Mouse (Mus musculus): ENCODE measurements around the gene Asb10. TPM values are rescaled to one million over a fixed set of nuclear protein-coding genes. Genes with fewer than 3 reads are reported as not detected.
A peak's percentile ranks its signal among the peaks of the same experiment; 100 is the strongest.

Asb10 gene
- polyA plus RNA-seq, 1 experiment from 2014 or later = 0.25 TPM

DNA sequence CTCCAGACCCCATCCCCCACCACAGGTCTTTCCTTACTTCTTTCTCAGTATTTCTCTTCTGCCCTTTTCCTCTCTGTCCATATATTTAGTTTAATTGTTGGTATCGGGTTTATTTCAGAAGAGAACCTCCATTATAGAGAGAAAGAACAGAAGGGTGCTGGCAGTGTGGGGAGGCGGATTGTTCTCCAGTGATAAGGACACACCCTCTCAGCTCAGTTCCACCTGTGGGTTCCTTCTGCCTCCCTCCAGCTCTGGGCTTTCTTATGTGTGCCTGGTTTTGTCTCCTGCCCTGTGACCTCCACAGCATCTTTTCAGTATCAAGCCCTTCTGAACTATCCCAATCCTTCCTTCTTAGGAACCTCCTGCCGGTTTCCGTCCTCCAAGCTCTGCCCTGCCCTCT, 16.3 kb downstream of the Asb10 start:
- Histone ChIP-seq H3K9ac (ENCODE audit: low read length) (no peak overlapping the region), H3K4me2 (replicated peaks; ENCODE audit: low read depth) (no peak overlapping the region), H3K27me3 (ENCODE audit: control insufficient read depth, insufficient read depth, low read length) (peaks cover 28% of the 10 kb centered on the region; the same call in 1 of the 2 replicates), H3K4me3 (ENCODE audit: low read depth, low read length) (no peak overlapping the region), H3K9me3 (ENCODE audit: control insufficient read depth, low read length) (no peaks in the 10 kb centered on the region), H3K36me3 (ENCODE audit: control insufficient read depth, insufficient read depth, low read length) (no peaks in the 10 kb centered on the region), H3K4me1 (replicated peaks; ENCODE audit: control insufficient read depth, insufficient read depth) (no peaks in the 10 kb centered on the region; the same call in 1 of the 2 replicates), H3K27ac (replicated peaks) (no peak overlapping the region)
- TF ChIP-seq EP300 (optimal IDR thresholded peaks at IDR 0.05) (no peak), CTCF (IDR thresholded peaks at IDR 0.05; ENCODE audit: low read depth) (no peak)
- DNase-seq (ENCODE audit: low spot score) = no peak
- 15% methylated on average over 4 of the region's 4 CpGs for WGBS
- ATAC-seq (ENCODE audit: low FRiP score, low TSS enrichment) = no peak

- DNase-seq (ENCODE audit: low spot score) (no peak), ATAC-seq (ENCODE audit: low FRiP score, low TSS enrichment) (no peak)
- H3K9ac ChIP-seq (ENCODE audit: low read length) = no peak overlapping the region
- no peaks in the 10 kb centered on the region; the same call in 1 of the 2 replicates for H3K4me1 ChIP-seq (replicated peaks; ENCODE audit: control insufficient read depth, insufficient read depth)
- no peak overlapping the region for H3K27ac ChIP-seq (replicated peaks)
- H3K4me3 ChIP-seq (ENCODE audit: low read depth, low read length) = no peak overlapping the region
- no peaks in the 10 kb centered on the region for H3K9me3 ChIP-seq (ENCODE audit: control insufficient read depth, low read length)
- no peaks in the 10 kb centered on the region for H3K36me3 ChIP-seq (ENCODE audit: control insufficient read depth, insufficient read depth, low read length)
- H3K27me3 ChIP-seq (ENCODE audit: control insufficient read depth, insufficient read depth, low read length) = peaks cover 25% of the 10 kb centered on the region; the same call in 1 of the 2 replicates
- TF ChIP-seq CTCF (IDR thresholded peaks at IDR 0.05; ENCODE audit: low read depth) (no peak), EP300 (optimal IDR thresholded peaks at IDR 0.05) (no peak)
- WGBS = 52% methylated on average over 8 of the region's 8 CpGs
- H3K4me2 ChIP-seq (replicated peaks; ENCODE audit: low read depth) = no peak overlapping the region
Measured at GRCm38 (mm10) chr5:24523806-24524205, 17.0 kb downstream of the Asb10 start.

DNA sequence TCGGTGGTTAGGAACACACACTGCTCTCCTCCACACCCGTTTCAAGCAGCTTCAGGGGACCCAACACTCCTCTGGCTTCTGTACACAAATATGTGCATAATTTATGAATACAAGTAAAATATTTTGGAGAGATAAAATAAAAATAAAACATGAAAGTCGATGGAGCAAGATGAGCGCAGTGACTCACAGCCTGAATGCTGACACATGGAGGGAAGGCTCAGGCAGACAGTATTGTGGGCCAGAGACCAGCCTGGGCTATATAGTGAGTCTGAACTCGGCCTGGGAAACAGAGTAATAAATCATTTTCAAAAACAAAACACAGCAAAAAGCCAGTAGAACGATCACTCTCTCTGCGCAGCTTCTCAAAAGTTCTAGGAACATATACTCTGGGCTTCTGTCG, 19.4 kb downstream of the Asb10 start:
- Histone ChIP-seq H3K4me3 (ENCODE audit: low read depth, low read length) (no peak overlapping the region), H3K27me3 (ENCODE audit: control insufficient read depth, insufficient read depth, low read length) (peaks cover 17% of the 10 kb centered on the region; the same call in 1 of the 2 replicates), H3K27ac (replicated peaks) (no peak overlapping the region), H3K4me2 (replicated peaks; ENCODE audit: low read depth) (no peak overlapping the region), H3K36me3 (ENCODE audit: control insufficient read depth, insufficient read depth, low read length) (no peaks in the 10 kb centered on the region), H3K9ac (ENCODE audit: low read length) (no peak overlapping the region), H3K9me3 (ENCODE audit: control insufficient read depth, low read length) (no peaks in the 10 kb centered on the region), H3K4me1 (replicated peaks; ENCODE audit: control insufficient read depth, insufficient read depth) (no peaks in the 10 kb centered on the region; the same call in 1 of the 2 replicates)
- TF ChIP-seq CTCF (IDR thresholded peaks at IDR 0.05; ENCODE audit: low read depth) (no peak), EP300 (optimal IDR thresholded peaks at IDR 0.05) (no peak)
- no peak for ATAC-seq (ENCODE audit: low FRiP score, low TSS enrichment)
- DNase-seq (ENCODE audit: low spot score) = no peak
- WGBS = 41% methylated on average over 8 of the region's 8 CpGs

GRCm38 (mm10) chr5:24512271-24512670, 28.5 kb downstream of the Asb10 start:
- Histone ChIP-seq H3K4me2 (replicated peaks; ENCODE audit: low read depth) (no peak overlapping the region), H3K9me3 (ENCODE audit: control insufficient read depth, low read length) (no peaks in the 10 kb centered on the region), H3K9ac (ENCODE audit: low read length) (no peak overlapping the region), H3K4me1 (replicated peaks; ENCODE audit: control insufficient read depth, insufficient read depth) (no peaks in the 10 kb centered on the region), H3K27me3 (ENCODE audit: control insufficient read depth, insufficient read depth, low read length) (no peaks in the 10 kb centered on the region), H3K27ac (replicated peaks) (no peak overlapping the region), H3K4me3 (ENCODE audit: low read depth, low read length) (no peak overlapping the region), H3K36me3 (ENCODE audit: control insufficient read depth, insufficient read depth, low read length) (no peaks in the 10 kb centered on the region)
- WGBS = 40% methylated on average over 8 of the region's 8 CpGs
- peak; percentile 43 for DNase-seq (ENCODE audit: low spot score)
- TF ChIP-seq EP300 (optimal IDR thresholded peaks at IDR 0.05) = no peak
- no peak for TF ChIP-seq CTCF (IDR thresholded peaks at IDR 0.05; ENCODE audit: low read depth)
- ATAC-seq (ENCODE audit: low FRiP score, low TSS enrichment) = peak; percentile 47; the same call in 1 of the 2 replicates

- no peaks in the 10 kb centered on the region for H3K9me3 ChIP-seq (ENCODE audit: control insufficient read depth, low read length)
- TF ChIP-seq EP300 (optimal IDR thresholded peaks at IDR 0.05) (no peak), CTCF (IDR thresholded peaks at IDR 0.05; ENCODE audit: low read depth) (peak; percentile 73)
- no peaks in the 10 kb centered on the region for H3K36me3 ChIP-seq (ENCODE audit: control insufficient read depth, insufficient read depth, low read length)
- H3K4me3 ChIP-seq (ENCODE audit: low read depth, low read length) = no peak overlapping the region
- ATAC-seq (ENCODE audit: low FRiP score, low TSS enrichment) (peak; percentile 48; the same call in 1 of the 2 replicates), DNase-seq (ENCODE audit: low spot score) (peak; percentile 64)
- no peak overlapping the region for H3K4me2 ChIP-seq (replicated peaks; ENCODE audit: low read depth)
- 42% methylated on average over 11 of the region's 11 CpGs for WGBS
- no peak overlapping the region for H3K27ac ChIP-seq (replicated peaks)
- H3K27me3 ChIP-seq (ENCODE audit: control insufficient read depth, insufficient read depth, low read length) = no peaks in the 10 kb centered on the region
- no peaks in the 10 kb centered on the region for H3K4me1 ChIP-seq (replicated peaks; ENCODE audit: control insufficient read depth, insufficient read depth)
- H3K9ac ChIP-seq (ENCODE audit: low read length) = no peak overlapping the region
Measured at GRCm38 (mm10) chr5:24510635-24511034, 30.1 kb downstream of the Asb10 start.

- H3K27ac ChIP-seq (replicated peaks) = no peak overlapping the region
- 93% methylated on average over 7 of the region's 7 CpGs for WGBS
- H3K27me3 ChIP-seq (ENCODE audit: control insufficient read depth, insufficient read depth, low read length) = no peaks in the 10 kb centered on the region
- no peaks in the 10 kb centered on the region for H3K4me1 ChIP-seq (replicated peaks; ENCODE audit: control insufficient read depth, insufficient read depth)
- ATAC-seq (ENCODE audit: low FRiP score, low TSS enrichment) (no peak), DNase-seq (ENCODE audit: low spot score) (no peak)
- no peak overlapping the region for H3K4me2 ChIP-seq (replicated peaks; ENCODE audit: low read depth)
- H3K4me3 ChIP-seq (ENCODE audit: low read depth, low read length) = no peak overlapping the region
- H3K9me3 ChIP-seq (ENCODE audit: control insufficient read depth, low read length) = no peaks in the 10 kb centered on the region
- no peaks in the 10 kb centered on the region for H3K36me3 ChIP-seq (ENCODE audit: control insufficient read depth, insufficient read depth, low read length)
- TF ChIP-seq EP300 (optimal IDR thresholded peaks at IDR 0.05) = no peak
- 0 out of 2 replicates have a peak, but pooled peaks have one; percentile 10 for TF ChIP-seq CTCF (IDR thresholded peaks at IDR 0.05; ENCODE audit: low read depth)
- H3K9ac ChIP-seq (ENCODE audit: low read length) = no peak overlapping the region
Measured at GRCm38 (mm10) chr5:24508406-24508805, 32.4 kb downstream of the Asb10 start.
